Mouse (Mus musculus): ENCODE measurements around the gene Ak4. TPM values are rescaled to one million over a fixed set of nuclear protein-coding genes. Genes with fewer than 3 reads are reported as not detected.
A peak's percentile ranks its signal among the peaks of the same experiment; 100 is the strongest.
"Not testable (repeated sequence)": the region's sequence is repeated elsewhere in the genome, so short reads cannot be mapped to it uniquely, and the experiment has no call there.

Ak4 gene
- polyA plus RNA-seq (2015; fragmentation: Nextera tagmentation; extraction: Ambion mirVana), result 20.7 and 23.4 TPM in 2 replicates

GRCm38 (mm10) chr4:101419151-101419910, at the start of gene Ak4:
Gene Ak4, plus strand, starts transcription at chr4:101419277.
- peak; percentile 77 for ATAC-seq (ENCODE audit: insufficient read depth, low FRiP score, low read depth)
- no peak within 1 kb of the TSS for H3K27ac ChIP-seq
- WGBS, result under 1% methylated on average over 60 of the region's 74 CpGs

GRCm38 (mm10) chr4:101369738-101370275, 49.3 kb upstream of the Ak4 start:
- 63% methylated on average over 4 of the region's 4 CpGs for WGBS
- H3K4me2 ChIP-seq, result no peak overlapping the region
- no peaks in the 10 kb centered on the region for H3K9me3 ChIP-seq
- no peak for ATAC-seq (ENCODE audit: insufficient read depth, low FRiP score, low read depth)
- no peak overlapping the region for H3K9ac ChIP-seq
- no peaks in the 10 kb centered on the region for H3K36me3 ChIP-seq
- no peak overlapping the region for H3K4me3 ChIP-seq (replicated peaks)
- H3K27me3 ChIP-seq (replicated peaks), result no peaks in the 10 kb centered on the region
- 0 out of 2 replicates have a peak, but pooled peaks cover 4% of the 10 kb centered on the region for H3K4me1 ChIP-seq
- no peak overlapping the region for H3K27ac ChIP-seq

More at GRCm38 (mm10) chr4:101419151-101419910, at the start of gene Ak4:
- Histone ChIP-seq H3K4me3 (replicated peaks) (peak within 1 kb of the TSS; percentile 70), H3K27me3 (replicated peaks) (no peaks in the 10 kb centered on the region), H3K36me3 (no peaks in the 10 kb centered on the region), H3K4me1 (no peaks in the 10 kb centered on the region), H3K9me3 (no peaks in the 10 kb centered on the region), H3K9ac (peak within 1 kb of the TSS; percentile 76), H3K4me2 (peak within 1 kb of the TSS; percentile 87)

DNA sequence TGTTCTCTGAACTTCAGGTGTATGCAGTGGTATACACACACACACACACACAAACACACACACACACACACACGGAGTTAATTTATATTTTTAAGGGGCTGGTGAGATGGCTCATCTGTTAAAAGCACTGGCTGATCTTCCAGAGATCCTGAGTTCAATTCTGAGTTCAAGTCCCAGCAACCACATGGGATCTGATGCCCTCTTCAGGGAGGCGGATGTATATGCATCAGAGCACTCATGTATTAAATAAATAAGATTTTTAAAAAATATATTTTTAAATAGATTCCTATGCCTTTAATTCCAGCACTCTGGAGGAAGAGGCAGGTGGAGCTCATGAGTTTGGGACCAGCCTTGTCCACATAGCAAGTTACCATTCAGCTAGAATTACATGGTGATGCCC, 46.8 kb upstream of the Ak4 start:
- Histone ChIP-seq H3K27ac (no peak overlapping the region), H3K4me2 (no peak overlapping the region), H3K9me3 (no peaks in the 10 kb centered on the region), H3K4me3 (replicated peaks) (no peak overlapping the region), H3K36me3 (no peaks in the 10 kb centered on the region), H3K4me1 (no peaks in the 10 kb centered on the region), H3K9ac (no peak overlapping the region), H3K27me3 (replicated peaks) (no peaks in the 10 kb centered on the region)
- WGBS, result 63% methylated on average over 2 of the region's 2 CpGs
- ATAC-seq (ENCODE audit: insufficient read depth, low FRiP score, low read depth), result no peak

DNA sequence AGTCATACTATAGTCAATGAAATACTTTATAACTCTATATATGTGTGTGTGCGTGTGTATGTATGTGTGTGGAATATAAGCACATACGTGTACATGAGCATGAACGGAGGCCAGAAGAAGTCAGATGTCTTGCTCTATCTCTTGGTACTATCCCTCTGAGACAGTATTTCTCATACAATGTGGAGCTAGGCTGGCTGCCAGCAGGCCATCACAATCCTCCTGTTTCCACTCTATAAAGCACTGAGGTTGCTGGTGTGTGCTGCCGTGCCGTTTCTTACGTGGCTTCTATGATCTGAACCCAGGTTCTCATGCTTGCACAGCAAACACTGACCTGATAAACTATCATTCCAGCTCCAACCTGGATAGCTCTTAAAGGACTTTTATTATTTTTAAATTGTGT, 46.3 kb upstream of the Ak4 start:
- H3K9ac ChIP-seq, result no peak overlapping the region
- 87% methylated on average over 6 of the region's 6 CpGs for WGBS
- no peaks in the 10 kb centered on the region for H3K36me3 ChIP-seq

DNA sequence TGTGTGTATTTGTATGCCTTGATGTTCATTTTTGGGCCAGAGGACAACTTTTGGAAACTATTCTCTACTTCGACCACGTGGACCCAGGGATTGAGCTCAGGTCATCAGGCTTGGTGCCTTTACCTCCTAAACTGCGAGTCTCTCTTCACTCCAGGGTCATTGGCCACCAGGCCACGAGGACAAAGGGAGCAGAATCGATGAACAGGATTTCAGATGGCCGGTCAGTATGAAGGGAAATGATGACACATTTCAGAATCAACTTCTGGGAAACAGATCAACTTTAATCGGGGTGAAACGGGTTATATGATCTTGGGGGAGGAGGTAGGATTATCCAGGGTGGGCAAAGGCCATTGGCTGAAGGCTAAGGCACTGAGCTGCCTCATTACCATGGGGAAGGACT, 45.0 kb upstream of the Ak4 start:
- Histone ChIP-seq H3K27ac (no peak overlapping the region), H3K4me3 (replicated peaks) (no peak overlapping the region), H3K27me3 (replicated peaks) (no peaks in the 10 kb centered on the region), H3K9ac (no peak overlapping the region), H3K36me3 (no peaks in the 10 kb centered on the region), H3K9me3 (no peaks in the 10 kb centered on the region), H3K4me1 (no peaks in the 10 kb centered on the region), H3K4me2 (no peak overlapping the region)
- no peak for ATAC-seq (ENCODE audit: insufficient read depth, low FRiP score, low read depth)
- WGBS, result 78% methylated on average over 8 of the region's 8 CpGs

More for the DNA sequence above, 46.3 kb upstream of the Ak4 start:
- ATAC-seq (ENCODE audit: insufficient read depth, low FRiP score, low read depth), result no peak
- H3K27ac ChIP-seq, result no peak overlapping the region
- H3K9me3 ChIP-seq, result no peaks in the 10 kb centered on the region
- no peak overlapping the region for H3K4me2 ChIP-seq
- no peaks in the 10 kb centered on the region for H3K27me3 ChIP-seq (replicated peaks)
- H3K4me1 ChIP-seq, result no peaks in the 10 kb centered on the region
- H3K4me3 ChIP-seq (replicated peaks), result no peak overlapping the region

- Histone ChIP-seq H3K27me3 (replicated peaks) (no peaks in the 10 kb centered on the region), H3K36me3 (no peaks in the 10 kb centered on the region), H3K9ac (no peak overlapping the region), H3K4me1 (no peaks in the 10 kb centered on the region), H3K27ac (no peak overlapping the region), H3K4me2 (no peak overlapping the region), H3K9me3 (no peaks in the 10 kb centered on the region), H3K4me3 (replicated peaks) (no peak overlapping the region)
- no peak for ATAC-seq (ENCODE audit: insufficient read depth, low FRiP score, low read depth)
- 70% methylated on average over 4 of the region's 4 CpGs for WGBS
Observed at GRCm38 (mm10) chr4:101376835-101377234, 42.2 kb upstream of the Ak4 start.

GRCm38 (mm10) chr4:101378241-101378640, 40.8 kb upstream of the Ak4 start:
- H3K27ac ChIP-seq, result no peak overlapping the region
- no peak overlapping the region for H3K4me3 ChIP-seq (replicated peaks)
- no peaks in the 10 kb centered on the region for H3K36me3 ChIP-seq
- no peaks in the 10 kb centered on the region for H3K9me3 ChIP-seq
- H3K9ac ChIP-seq, result no peak overlapping the region
- 59% methylated on average over 4 of the region's 4 CpGs for WGBS
- ATAC-seq (ENCODE audit: insufficient read depth, low FRiP score, low read depth), result no peak
- H3K4me2 ChIP-seq, result no peak overlapping the region
- H3K27me3 ChIP-seq (replicated peaks), result no peaks in the 10 kb centered on the region
- no peaks in the 10 kb centered on the region for H3K4me1 ChIP-seq

- H3K9ac ChIP-seq, result no peak overlapping the region
- H3K4me2 ChIP-seq, result no peak overlapping the region
- H3K4me3 ChIP-seq (replicated peaks), result no peak overlapping the region
- no peak overlapping the region for H3K27ac ChIP-seq
- no peaks in the 10 kb centered on the region for H3K4me1 ChIP-seq
- no peaks in the 10 kb centered on the region for H3K27me3 ChIP-seq (replicated peaks)
- H3K36me3 ChIP-seq, result no peaks in the 10 kb centered on the region
- no peaks in the 10 kb centered on the region for H3K9me3 ChIP-seq
- no peak for ATAC-seq (ENCODE audit: insufficient read depth, low FRiP score, low read depth)
- WGBS, result 76% methylated on average over 4 of the region's 4 CpGs
Observed at GRCm38 (mm10) chr4:101378778-101379177, 40.3 kb upstream of the Ak4 start.

- Histone ChIP-seq H3K36me3 (no peaks in the 10 kb centered on the region), H3K27me3 (replicated peaks) (no peaks in the 10 kb centered on the region), H3K9ac (no peak overlapping the region), H3K4me1 (no peaks in the 10 kb centered on the region), H3K27ac (no peak overlapping the region), H3K4me3 (replicated peaks) (no peak overlapping the region), H3K9me3 (no peaks in the 10 kb centered on the region), H3K4me2 (no peak overlapping the region)
- no peak for ATAC-seq (ENCODE audit: insufficient read depth, low FRiP score, low read depth)
- 42% methylated on average over 2 of the region's 2 CpGs for WGBS
Observed at GRCm38 (mm10) chr4:101385002-101385401, 34.1 kb upstream of the Ak4 start.

- H3K9me3 ChIP-seq, result no peaks in the 10 kb centered on the region
- no peaks in the 10 kb centered on the region for H3K27me3 ChIP-seq (replicated peaks)
- H3K9ac ChIP-seq, result no peak overlapping the region
- no peak overlapping the region for H3K4me3 ChIP-seq (replicated peaks)
- H3K27ac ChIP-seq, result no peak overlapping the region
- WGBS, result 86% methylated on average over 8 of the region's 8 CpGs
- no peaks in the 10 kb centered on the region for H3K4me1 ChIP-seq
- ATAC-seq (ENCODE audit: insufficient read depth, low FRiP score, low read depth), result no peak
- H3K4me2 ChIP-seq, result no peak overlapping the region
- no peaks in the 10 kb centered on the region for H3K36me3 ChIP-seq
Observed at GRCm38 (mm10) chr4:101388246-101388645, 30.8 kb upstream of the Ak4 start.

DNA sequence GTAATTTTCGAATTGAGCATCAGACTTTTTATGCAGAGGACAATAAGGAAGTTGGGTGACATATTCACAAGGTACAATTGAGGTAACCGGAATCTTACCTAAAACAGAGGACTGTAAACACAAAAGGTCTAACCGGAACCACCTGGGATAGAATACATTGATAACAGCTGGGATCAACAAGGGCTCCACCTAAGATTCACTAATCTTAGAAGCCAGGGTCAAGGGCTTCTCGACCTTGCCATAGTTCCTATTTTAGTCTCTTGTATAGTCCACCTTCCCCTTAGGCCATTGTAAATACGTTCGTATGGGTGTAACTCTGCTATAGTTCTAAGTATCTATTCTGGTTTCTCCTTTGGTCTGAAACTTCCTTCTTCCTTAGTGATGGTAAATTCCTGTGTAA, 30.4 kb upstream of the Ak4 start:
- ATAC-seq (ENCODE audit: insufficient read depth, low FRiP score, low read depth); H3K4me3 ChIP-seq (replicated peaks): not testable (repeated sequence)
- 82% methylated on average over 6 of the region's 6 CpGs for WGBS

DNA sequence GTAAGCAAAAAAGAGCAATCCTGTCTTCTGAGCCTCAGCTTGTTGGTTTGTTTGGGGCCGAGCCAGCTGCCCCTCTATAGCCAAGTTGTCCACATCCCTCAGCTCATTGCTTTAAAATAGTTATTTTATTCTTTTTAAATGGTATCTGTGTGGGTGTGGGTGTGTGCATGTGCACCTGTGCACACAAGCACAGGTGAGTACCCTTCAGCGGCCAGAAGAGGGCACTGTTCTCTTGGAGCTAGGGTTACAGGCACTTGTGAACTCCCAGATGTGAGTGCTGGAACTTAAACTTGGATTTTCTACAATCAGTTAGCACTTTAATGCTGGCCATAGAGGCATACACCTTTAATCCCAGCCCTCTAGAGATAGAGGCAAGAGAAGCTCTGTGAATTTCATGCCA, 26.8 kb upstream of the Ak4 start:
- no peak for ATAC-seq (ENCODE audit: insufficient read depth, low FRiP score, low read depth)
- H3K4me3 ChIP-seq (replicated peaks), result no peak overlapping the region

More for the DNA sequence above, 30.4 kb upstream of the Ak4 start:
- not testable (repeated sequence) for H3K4me1 ChIP-seq; H3K27me3 ChIP-seq (replicated peaks); H3K36me3 ChIP-seq; H3K27ac ChIP-seq; H3K9ac ChIP-seq; H3K9me3 ChIP-seq; H3K4me2 ChIP-seq

More for the DNA sequence above, 26.8 kb upstream of the Ak4 start:
- Histone ChIP-seq H3K4me1 (no peaks in the 10 kb centered on the region), H3K9ac (no peak overlapping the region), H3K36me3 (no peaks in the 10 kb centered on the region), H3K27me3 (replicated peaks) (no peaks in the 10 kb centered on the region), H3K9me3 (no peaks in the 10 kb centered on the region), H3K4me2 (no peak overlapping the region), H3K27ac (no peak overlapping the region)
- WGBS, result 47% methylated on average over 2 of the region's 2 CpGs
